Mouse (Mus musculus): ENCODE results near the gene Cldn6.

Cldn6 gene

GRCm38 (mm10) chr17:23679127-23679835 lies at the start of gene Cldn6:
TSS of gene Cldn6 (plus strand) at chr17:23679249.
- no peak for DNase-seq (ENCODE audit: low spot score)

- DNase-seq (ENCODE audit: low spot score): peak; percentile 87
Measured at GRCm38 (mm10) chr17:23630195-23631020, 48.6 kb upstream of the Cldn6 start.

DNA sequence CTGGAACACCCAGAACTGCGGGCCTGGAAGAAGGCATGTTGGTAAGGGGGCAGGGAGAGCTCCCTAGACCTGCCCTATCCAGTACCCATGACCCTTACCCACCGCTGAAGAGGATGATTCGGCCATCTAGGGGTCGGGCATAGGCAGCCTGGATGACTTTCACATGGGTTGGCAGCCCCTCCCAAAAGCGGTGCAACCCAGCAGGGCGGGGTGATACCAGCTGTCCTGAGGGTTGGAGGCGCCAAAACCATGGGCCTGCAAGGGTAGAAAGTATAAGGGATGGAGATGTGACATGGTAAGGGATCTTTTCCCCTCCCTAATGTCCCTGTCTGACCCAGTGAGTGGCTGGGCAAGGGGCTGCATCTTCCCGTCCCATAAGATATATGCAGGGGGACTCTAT lies 47.8 kb upstream of the Cldn6 start:
- no peak for DNase-seq (ENCODE audit: low spot score)

DNA sequence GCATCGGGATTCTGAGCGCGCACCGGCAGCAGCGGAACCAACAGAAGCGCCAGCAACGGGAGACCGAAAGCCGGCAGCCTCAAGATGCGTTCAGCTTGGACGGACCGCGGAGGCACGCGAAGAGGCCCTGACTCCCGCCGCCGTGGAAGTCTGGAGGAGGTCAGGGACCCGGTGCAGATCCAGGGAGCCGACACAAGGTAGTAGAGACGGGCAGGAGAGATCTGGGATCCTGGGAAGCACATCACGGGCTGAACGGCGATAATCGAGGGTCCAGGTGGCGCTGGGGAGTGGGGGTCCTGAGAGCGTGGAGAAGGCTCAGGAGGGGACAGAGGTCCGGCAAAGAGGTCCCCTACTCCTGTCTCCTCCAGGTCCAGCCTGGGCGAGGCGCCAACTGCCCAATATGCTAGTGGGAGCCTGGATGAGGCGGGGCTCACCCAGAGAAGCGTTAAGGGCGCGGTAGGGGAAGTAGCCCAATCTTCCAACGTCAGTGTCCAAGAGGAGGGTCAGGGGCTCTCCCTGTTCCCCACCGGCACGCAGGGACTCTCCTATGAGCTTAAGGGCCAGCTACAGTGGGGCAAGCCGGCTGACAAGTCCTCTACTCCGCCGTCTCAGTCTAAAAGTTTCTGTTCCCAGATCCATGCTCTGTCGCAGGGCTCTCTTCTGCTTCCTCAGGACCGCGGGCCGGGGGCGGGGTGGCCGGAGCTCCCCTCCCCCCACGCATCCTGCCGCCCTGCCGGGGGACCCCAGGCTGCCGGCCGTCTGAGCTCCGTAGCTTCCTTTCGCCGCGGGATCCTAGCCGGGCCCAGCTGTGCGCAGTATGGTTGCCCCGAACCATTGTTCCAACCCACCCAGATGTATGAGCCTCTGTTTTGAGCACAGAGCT lies 34.2 kb upstream of the Cldn6 start, which contains the start of gene Mmp25:
TSS of gene Mmp25 (minus strand) at position 665 of the 883 bp plus-strand sequence.
- no peak for DNase-seq (ENCODE audit: low spot score)

GRCm38 (mm10) chr17:23645894-23646293 lies 33.2 kb upstream of the Cldn6 start:
- no peak for DNase-seq (ENCODE audit: low spot score)

GRCm38 (mm10) chr17:23651363-23651762 lies 27.7 kb upstream of the Cldn6 start:
- DNase-seq (ENCODE audit: low spot score): no peak

- DNase-seq (ENCODE audit: low spot score): no peak
Measured at GRCm38 (mm10) chr17:23653324-23653723, 25.7 kb upstream of the Cldn6 start.

DNA sequence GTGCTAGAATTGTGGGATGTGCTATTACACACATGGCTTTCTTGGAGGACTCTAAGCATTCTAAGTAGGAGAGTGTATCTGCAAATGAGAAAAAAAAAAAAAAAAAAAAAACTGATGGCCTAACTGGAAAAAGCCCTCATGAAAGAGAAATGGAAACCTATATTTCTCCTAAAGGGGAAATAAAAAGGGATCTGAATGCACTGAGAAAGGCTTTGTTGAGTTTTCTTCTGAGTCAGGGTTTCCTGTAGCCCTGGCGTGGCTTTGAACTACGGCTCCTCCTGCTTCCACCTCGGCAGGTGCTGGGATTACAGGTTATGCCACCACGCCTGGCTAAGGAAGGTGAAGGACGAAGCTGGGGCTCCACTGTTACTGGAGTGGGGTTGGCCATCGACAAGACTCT lies 25.0 kb upstream of the Cldn6 start:
- no peak for DNase-seq (ENCODE audit: low spot score)

DNA sequence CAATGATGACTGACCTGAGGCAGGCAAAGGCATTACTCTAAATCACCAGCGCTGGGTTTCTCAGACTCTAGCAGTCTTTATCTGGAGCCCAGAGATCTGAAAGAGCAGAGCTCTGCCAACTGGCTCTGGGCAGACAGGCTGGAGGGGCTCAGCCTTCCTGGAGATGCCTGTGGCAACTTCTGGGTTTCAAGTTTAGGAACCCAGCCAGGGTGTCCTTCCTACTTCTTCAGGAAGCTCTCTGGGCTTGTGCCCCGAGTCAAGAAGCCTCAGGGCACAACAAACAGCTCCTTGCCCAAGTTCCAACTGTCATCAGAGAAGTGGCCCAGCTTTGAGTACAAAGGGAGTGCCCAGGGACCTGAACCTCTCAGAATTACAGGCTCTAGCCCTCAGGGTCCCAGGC lies 24.6 kb upstream of the Cldn6 start:
- no peak for DNase-seq (ENCODE audit: low spot score)

DNA sequence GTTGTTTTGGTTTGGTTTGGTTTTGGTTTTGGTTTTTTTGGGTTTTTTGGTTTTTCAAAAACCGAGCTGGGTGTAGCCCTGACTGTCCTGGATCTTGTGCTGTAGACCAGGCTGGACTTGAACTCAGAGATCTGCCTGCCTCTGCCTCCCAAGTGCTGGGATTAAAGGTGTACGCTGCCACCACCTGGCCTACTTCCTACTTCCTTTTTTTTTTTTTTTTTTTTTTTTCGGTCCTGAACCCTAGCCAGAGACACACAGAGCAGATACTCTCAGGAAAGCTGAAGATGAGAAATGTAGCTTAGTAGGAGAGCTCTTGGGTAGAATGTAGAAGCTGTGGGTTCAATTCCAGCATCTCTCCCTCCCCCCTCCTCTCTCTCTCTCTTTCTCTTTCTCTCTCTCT lies 20.6 kb upstream of the Cldn6 start:
- no peak for DNase-seq (ENCODE audit: low spot score)

GRCm38 (mm10) chr17:23660117-23660875 lies 18.8 kb upstream of the Cldn6 start, which contains the start of gene Bicdl2:
TSS of gene Bicdl2 (plus strand) at chr17:23660506.
- no peak for DNase-seq (ENCODE audit: low spot score)

- DNase-seq (ENCODE audit: low spot score): no peak
Measured at GRCm38 (mm10) chr17:23660876-23661200, 18.2 kb upstream of the Cldn6 start.

DNA sequence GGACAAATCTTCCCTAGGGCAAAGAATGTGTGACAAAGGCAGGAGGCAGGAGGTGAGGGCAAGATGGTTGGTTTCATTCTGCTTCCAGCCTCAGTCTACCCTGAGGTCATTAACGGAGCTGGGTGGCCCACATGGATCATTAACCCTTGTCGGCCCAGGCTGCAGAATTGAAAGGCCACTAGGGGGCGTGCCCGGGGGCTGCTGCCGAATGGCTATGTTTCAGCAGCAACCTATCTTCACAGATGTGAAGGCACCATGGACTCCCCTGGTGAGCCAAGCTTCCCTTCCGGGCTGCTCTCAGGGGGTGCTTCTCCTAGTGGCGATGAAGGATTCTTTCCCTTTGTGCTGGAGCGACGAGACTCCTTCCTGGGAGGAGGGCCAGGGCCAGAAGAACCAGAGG lies 17.5 kb upstream of the Cldn6 start:
- DNase-seq (ENCODE audit: low spot score): no peak

- DNase-seq (ENCODE audit: low spot score): no peak
Measured at GRCm38 (mm10) chr17:23664556-23665021, 14.5 kb upstream of the Cldn6 start.

DNA sequence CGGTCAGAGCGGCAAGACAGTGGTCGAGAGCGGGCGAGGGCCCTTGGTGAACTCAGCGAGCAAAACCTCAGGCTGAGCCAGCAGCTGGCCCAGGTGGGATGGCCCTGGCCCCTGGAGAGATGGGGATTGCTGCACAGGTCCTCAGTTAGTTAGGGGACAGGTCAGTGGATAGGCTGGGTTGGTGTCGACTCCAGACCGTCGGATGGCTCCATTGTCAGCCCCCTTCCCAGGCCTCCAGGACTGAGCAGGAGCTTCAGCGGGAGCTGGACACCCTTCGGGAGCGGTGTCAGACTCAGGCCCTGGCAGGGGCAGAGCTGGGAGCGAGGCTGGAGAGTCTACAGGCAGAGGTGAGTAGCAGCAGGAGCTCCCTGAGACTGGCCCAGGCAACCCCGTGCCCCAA lies 13.5 kb upstream of the Cldn6 start:
- DNase-seq (ENCODE audit: low spot score): no peak

GRCm38 (mm10) chr17:23670516-23671074 lies 8.5 kb upstream of the Cldn6 start:
- DNase-seq (ENCODE audit: low spot score): no peak

GRCm38 (mm10) chr17:23671519-23671918 lies 7.5 kb upstream of the Cldn6 start:
- no peak for DNase-seq (ENCODE audit: low spot score)

DNA sequence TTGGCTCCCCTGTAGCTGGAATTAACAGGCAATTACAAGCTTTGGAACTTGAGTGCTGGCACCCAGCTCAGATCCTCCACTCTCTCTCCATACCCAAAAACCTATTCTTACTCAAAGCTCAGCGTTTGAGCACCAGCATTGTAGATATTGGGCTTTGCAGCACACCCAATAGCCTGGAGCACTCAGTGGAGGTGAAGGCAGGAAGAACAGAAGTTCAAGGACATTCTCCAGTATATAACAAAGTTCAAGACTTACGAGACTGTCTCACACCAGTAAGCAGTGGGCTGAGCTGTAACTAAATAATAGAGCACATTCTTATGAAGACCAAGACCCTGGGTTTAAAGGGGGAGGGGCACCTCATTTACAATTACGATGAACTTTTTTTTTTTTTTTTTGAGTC lies 6.3 kb upstream of the Cldn6 start:
- DNase-seq (ENCODE audit: low spot score): no peak

DNA sequence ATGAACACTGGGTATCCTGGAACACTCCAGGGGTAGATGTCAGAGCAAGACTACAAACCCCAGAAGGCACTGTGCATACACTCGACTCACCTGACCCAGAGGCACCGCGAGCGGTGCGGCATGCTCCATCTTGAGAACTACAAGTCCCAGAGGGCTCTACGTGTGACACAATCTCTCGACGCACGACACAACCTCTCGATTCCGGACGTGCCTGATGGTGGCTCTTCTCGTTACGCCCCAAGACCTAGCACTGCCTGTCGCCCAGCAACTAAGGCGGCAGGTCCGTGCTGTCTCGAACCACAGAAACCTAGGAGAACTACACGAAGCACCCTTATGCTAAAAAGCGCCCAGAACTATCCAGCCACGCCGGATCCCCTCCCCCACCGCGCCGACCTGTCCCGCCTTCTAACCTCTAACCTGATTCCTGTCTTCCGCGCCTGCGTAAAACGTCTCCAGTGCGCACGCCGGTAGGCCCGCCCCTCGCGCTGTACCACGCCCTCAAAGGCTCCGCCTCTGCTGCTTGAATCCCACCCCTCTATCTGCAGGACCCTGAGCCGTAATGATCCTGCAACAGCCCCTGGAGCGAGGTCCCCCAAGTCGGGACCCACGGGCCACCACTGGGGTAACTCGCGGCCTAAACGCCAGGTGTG lies 5.5 kb upstream of the Cldn6 start, which contains the start of the genes Hcfc1r1 and Thoc6:
TSS of gene Hcfc1r1 (plus strand) at position 173 of the 650 bp plus-strand sequence.
TSS of gene Thoc6 (minus strand) at position 459 of the 650 bp plus-strand sequence.
- peak; percentile 96 for DNase-seq (ENCODE audit: low spot score)

GRCm38 (mm10) chr17:23674271-23674952 lies 4.6 kb upstream of the Cldn6 start:
- DNase-seq (ENCODE audit: low spot score): no peak
